Mouse (Mus musculus): ENCODE results near the gene Spata9.
A peak's percentile ranks its signal among the peaks of the same experiment; 100 is the strongest.
"Not testable (repeated sequence)": the region's sequence is repeated elsewhere in the genome, so short reads cannot be mapped to it uniquely, and the experiment has no call there.

Spata9 gene

DNA sequence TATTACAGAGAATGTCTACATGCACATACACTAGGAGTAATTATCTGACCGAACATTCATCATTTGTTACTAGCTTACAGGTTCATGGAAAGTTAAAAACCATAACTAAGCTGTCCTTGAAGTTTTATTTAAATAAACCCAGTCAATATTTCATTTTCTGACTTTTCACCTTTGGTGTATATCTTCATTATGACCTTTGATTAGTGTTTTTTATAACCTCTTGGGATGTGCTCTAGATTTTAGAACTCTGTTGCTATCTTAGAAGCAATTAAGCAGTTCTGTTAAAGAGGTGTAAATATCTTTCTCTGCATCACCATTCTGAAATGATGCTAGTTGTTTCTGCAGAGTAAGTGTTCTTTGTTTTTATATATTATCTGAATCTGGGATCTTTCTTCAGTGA is at the start of gene Spata9:
TSS of gene Spata9 (plus strand) at position 301 of the 400 bp plus-strand sequence.
- DNase-seq (ENCODE audit: low spot score in 2 of 2), result no peak

DNA sequence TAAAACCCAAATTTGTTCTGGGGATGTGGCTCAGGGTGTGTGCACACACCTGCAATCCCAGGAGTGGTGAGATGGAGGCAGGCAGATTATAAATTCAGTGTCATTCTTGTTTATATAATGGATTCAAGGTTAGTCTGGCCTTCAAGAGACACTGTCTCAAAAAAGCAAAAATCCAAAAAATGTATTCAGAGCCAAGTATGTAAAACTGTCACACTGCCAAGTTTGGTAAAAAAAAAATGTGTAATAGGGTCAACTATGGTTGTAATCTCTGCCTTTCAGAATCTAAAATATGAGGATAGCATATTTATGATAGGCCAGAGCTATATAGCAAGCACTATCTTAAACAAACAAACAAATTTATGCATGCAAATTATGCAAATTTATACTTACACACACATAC is 39.0 kb upstream of the Spata9 start:
- DNase-seq (ENCODE audit: low spot score in 2 of 2), result no peak

DNA sequence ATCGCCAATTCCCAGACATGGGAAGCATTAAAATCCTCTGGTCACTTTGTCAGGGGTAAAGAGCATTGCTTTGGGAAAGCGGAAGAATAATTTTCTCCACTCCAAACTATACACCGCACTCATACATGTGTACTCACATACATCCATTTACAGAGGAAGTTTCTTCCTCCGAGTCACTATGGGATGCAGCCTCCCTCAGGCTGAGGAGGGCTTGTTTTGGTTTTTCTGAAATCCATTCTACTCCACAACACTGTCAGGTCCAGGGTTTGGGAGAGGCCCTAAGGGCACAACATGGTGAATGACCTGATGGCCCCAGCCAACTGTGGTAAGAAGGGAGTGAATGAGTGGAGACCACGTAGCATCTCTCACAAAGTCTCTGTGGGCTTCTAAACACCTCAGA is 37.9 kb upstream of the Spata9 start:
- DNase-seq (ENCODE audit: low spot score in 2 of 2), result not testable (repeated sequence)

DNA sequence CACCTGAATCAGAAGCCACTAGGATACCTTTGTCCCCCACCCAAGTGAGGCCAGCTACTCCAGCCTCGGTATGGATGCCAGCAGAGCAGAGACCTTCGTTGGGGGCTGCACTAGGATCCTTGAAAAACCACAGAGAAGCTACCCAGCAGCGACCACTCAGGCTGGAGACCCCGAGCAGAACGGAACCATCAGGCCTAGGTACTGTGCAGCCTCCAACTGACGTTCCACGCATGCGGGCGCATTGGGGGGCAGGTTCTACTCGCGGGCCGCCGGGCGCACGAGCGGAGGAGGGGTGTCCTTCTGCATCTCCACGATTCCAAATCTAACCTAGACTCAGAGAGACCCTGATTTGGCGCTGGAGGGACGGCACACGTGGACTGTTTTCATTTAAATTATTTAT is 36.9 kb upstream of the Spata9 start:
- no peak for DNase-seq (ENCODE audit: low spot score in 2 of 2)

DNA sequence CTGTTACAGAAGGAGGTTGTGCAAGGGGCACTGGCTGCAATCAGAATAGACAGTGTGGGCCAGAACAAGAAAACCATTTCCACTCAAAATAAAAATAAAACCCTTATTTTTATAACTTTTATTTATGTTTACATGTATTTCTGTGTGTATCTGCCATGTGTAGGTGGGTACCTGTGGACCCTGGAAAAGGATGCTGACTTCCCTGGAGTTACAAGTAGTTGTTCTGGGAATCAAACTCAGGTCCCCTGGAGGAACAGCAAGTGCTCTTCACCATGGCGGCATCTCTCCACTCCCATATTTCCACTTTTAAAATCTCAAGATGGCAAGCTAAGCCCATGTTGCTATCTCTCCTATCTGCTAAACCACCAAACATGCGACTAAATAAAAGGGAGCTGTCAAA is 36.3 kb upstream of the Spata9 start:
- DNase-seq (ENCODE audit: low spot score in 2 of 2), result no peak

DNA sequence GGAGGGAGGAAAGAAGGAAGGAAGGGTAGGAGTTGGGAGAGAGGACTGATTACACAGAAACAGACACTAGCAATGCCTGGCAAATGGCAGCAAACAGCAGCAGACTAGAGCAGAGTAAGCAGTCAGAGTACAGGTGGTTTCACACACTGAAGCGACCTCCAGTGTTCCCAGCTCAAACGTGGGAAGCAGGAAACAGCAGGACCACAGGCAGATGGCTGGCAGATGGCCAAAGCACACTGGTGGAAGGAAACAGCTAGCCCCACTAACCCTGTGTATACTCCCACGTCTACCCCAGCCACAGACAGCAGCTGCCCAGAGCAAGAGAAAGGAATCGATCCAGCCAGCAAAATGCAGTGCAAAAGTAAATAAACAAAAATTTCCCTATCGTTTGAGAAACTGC is 35.9 kb upstream of the Spata9 start:
- DNase-seq (ENCODE audit: low spot score in 2 of 2), result peak in 1 of 2 experiments; percentile 65

DNA sequence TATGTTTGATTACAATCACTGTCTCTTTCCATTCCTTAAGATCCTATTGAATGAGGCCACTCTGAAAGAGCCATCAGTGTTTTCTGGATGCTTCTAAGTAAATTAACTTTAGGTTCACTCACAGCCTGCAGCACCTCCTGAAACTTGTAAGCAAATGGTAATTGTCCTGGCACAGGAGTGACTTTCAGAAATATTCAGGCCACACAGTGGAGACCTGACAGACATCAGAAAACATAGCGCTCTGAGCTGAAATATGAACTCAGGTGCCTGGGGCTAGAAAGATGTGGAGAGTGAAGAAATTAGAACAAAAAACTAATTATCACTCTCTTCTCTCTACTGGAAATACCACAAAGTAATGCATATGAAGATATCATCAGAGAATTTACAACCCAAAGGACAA is 33.7 kb upstream of the Spata9 start:
- DNase-seq (ENCODE audit: low spot score in 2 of 2), result no peak

DNA sequence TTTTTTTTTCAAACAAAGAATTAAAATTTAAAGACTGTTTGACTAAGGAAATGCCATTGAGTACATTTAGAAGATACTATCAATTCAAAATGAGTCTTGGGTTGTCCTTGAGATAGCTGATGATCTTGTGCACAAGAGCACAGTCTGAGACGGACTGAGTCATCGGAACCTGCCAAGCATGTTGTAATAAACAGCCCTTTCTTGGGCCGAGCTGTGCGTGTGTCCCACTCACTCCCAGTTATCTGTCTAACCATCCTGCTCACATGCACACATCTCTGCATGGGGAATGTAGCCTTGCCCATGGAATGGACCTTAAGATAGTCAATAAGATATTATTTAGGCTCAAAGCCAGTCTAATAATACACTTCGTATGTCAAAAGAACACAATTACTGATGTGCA is 28.1 kb upstream of the Spata9 start:
- no peak for DNase-seq (ENCODE audit: low spot score in 2 of 2)

DNA sequence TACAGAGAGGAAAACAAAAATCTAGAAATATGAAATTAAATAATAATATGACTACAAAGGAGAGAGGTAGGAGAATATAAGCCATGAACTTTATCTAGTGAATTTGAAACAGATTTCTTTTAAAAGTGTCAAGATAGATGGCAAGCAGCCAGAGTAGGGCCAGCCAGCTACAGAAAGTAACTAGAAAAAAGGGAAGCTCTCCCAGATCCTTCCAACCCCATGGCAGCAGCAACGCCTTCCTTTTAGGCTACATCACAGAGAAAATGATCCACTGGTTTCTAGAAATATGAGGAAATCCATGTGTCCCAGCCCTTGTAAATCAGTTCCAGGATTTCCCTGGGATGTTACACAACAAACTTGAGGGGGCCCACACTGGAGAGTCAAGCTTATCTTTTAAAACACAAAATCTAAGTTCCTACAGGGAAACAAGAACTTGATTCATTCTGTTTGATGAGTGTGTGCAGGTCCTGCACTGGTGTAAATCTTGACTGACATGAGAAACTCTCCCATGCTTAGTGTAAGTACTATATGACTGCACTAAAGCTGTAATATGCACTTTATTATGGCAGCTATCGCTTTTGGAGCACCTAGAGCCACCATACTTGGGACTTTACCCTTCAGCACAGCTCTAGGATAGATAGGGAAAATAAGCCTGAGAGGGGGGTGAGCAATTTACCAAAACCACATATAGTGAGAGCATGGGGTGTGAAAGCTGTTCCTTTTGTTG is 26.0 kb upstream of the Spata9 start:
- DNase-seq (ENCODE audit: low spot score in 2 of 2), result no peak

DNA sequence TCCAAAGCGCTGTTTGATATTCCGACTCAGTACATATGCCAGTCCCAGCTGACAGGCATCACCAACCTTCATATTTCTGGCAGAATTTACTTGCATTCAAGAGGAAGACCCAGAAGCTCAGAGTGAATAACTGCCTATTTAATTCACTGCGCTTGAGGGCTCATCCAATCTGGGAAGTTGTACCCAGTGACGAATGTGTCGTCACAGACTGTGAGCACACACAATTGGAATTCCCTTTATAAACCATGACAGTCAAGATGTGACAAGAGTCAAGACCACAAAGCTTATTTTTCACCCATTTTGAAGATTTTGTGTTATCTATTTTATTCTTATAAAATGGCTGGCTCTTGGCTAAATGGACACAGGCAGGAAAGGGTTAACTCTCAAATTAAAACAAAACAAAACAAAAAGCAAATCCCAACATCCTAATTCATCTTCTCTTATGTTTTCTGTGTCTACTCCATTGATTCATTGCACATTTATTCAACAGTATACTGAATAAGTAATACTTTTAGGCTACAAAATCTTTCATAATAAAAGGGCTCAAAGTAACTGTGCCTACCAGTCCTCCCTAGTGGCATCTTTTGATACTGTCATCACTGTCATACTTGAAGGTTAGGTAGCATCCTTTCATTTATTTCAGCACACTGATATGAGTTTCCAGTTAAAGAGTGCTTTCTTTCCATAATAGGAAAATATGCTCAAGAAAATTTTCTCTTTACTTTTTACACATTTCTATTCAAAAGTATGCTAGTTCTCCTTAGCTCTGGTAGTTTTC is 25.2 kb upstream of the Spata9 start:
- no peak for DNase-seq (ENCODE audit: low spot score in 2 of 2)

DNA sequence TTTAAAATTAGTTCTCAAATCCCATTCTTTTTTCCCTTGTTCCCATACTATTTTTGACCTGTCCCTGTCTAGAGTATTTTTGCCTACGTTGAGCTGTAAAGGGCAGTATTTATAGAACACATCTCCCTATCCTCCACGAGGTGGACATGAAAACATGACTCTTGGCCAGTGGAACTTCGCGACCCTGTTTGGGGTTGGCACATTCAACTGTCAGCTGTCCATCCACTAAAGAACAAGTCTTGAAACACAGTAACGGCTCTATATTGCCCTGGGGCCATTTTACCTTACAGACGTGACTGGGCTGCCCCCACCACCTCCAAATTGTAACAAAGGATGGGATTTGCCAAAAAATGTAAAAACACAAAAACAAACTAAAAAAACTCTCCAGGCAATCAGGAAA is 24.2 kb upstream of the Spata9 start:
- DNase-seq (ENCODE audit: low spot score in 2 of 2), result peak in 1 of 2 experiments; percentile 21

DNA sequence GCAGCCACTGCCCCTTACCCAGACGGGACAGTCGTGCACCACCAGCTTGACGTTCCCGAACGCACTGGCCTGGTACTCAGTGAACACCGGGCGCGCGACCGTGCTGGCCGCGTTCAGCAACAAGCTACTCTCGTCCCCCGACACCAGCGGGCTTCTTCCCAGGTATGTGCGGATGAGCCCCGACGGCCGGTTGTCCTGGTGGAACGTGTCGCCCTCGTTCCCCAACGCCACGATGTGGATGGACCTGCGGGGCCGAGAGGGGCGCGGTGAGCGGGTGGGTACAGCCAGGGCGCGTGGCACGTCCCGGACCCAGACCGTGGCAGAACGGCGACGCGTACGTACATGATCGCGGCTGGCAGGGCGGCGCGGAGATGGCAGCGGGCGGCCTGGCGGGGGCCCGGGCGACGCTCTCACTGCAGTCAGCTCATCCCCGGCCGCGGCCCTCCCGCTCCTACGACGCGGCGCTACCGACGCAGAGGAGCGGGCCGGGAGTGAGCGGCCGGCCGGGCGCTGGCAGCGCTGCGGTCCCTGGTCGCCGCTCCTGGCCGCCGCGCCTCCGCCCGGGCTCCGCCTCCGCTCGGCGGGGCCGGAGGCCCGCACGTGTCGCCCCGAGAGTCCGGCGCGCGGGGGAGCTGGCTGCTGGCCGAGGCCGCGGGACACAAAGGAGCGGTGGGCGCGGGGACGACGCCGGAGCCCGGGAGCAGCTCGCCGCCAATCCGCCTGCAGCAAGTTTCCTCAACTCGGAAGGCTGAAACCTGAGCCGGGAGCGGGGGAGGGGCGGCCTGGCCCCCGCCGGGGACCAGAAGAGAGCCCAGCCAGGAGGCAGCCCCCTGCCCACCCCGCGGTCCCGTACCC is 23.5 kb upstream of the Spata9 start, which contains the start of gene Rhobtb3:
TSS of gene Rhobtb3 (minus strand) at position 737 of the 855 bp plus-strand sequence.
- peak; percentile 52 to 83 for DNase-seq (ENCODE audit: low spot score in 2 of 2)

DNA sequence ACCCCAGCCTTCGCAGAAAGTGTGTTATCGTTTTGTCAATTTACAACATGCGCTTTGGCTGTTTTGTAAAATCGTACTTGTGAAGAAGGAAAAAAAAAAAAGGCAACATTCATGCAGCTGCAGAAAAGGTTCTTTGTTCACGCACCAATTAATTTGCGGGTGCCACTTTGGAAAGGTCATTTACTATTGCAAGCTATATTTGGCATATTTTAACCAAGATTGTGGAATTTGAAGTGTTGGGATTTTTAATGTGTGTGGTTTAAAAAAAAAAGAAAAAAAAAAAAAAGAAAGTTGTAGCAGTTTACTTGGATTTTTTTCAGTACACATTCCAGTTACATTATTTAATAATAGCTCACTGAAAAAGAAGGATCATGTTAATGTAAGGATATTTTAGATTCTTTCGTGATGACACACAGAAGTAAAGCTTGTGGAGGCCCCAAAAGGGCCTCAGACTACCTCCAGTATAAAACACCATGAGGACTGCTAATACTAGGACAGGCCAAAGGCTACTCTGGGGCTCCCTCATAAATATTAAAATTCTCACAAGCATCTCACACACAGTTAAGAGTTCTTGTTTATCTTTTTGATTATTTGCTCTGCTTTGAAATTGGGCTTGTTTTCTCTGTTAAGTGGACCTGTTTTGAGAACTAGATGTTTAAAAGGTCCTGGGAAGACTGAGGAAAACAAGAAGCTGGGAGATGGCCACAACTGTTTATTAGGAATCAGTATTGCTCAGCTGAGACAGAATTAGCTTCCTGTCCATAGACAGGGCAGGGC is 22.7 kb upstream of the Spata9 start:
- DNase-seq (ENCODE audit: low spot score in 2 of 2), result no peak

DNA sequence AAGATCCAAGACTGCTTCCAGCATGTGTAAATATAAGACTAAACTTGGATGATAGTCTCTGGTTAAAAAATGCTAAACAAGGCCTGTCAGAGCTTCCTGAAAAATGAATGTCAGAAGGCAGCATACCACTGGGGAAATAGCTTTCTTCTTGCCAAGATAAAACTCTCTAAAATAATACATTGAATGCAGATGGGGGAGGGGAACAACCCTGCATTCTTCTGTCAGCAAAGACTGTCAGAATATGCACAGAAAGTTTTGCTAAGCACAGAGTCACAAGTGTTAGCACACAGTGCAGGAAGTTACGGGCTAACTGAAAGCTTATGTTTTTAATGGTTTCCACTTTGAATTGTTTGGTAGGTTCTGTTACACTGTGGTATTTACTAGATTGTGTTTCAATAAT is 16.7 kb upstream of the Spata9 start:
- no peak for DNase-seq (ENCODE audit: low spot score in 2 of 2)

DNA sequence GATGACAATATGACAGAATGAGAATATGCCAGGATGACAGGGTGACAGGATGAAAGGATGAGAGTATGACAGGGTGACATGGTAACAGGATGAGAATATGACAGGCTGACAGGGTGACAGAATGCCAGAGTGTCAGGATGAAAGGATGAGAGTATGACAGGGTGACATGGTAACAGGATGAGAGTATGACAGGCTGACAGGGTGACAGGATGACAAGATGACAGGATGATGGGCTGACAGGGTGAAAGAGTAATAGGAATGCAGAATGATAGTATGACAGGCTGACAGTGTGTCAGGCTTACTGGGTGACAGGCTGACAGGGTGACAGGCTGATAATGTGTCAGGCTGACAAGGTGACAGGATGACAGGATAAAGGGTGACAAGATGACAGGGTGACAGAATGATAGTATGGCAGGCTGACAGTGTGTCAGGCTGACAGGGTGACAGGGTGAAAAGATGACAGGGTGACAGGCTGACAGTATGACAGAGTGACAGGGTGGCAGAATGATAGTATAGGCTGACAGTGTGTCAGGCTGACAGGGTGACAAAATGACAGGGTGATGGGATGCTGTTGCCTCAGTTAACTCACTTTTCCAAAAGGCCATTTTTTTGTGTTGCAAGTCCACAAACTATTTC is 11.5 kb upstream of the Spata9 start:
- no peak for DNase-seq (ENCODE audit: low spot score in 2 of 2)

DNA sequence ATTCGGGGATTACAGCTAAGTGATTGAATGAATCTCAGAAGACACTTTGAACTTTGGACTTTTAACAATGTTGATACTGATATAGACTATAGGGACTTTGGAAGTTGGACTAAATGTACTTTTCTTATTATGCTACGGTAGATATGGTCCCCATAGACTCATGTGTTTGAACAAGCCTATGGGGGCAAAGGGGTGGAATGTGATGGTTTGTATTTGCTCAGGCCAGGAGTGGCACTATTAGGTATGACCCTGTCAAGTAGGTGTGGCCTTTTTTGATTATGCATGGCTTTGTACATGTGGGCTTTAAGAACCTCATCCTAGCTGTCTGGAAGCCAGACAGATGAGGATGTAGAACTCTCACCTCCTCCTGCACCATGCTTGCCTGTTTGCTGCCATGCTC is 7.5 kb downstream of the Spata9 start:
- no peak for DNase-seq (ENCODE audit: low spot score in 2 of 2)

DNA sequence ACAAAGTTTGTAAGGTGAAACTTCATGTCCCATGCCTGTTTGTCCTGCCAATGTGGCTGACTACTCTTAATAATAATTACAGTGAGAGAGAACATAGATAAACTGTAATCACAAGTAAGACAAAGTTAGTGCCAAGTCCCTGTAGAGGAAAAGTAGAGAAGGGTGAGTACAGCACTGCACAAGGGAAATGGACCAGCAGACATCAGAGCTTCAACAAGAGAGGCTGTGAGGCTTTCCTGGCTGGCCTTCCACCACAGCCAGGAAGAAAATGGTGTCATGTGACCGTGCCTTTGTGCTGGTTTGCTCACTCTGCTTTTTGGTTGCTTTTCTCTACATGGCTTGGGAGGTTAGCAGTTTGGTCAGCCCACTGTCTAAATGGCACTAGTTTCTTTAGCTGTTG is 8.7 kb downstream of the Spata9 start:
- DNase-seq (ENCODE audit: low spot score in 2 of 2), result no peak

DNA sequence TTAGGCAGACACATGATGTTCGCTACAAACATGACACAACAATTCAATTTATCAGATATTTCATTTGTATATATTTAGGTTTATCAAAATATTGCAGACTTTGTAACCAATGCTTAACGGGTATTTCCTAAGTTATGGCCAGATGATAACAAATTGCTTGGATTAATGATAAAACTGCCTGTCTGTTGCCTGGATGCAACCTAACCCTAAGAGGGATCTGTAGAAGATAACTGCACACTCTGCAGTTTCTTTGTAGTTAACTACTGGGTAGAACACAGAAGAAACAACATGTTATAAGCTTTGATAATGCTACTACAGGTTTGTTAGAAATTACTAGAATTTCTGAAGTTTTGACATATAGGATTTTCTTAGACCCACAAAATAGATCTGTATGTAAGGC is 9.3 kb downstream of the Spata9 start:
- DNase-seq (ENCODE audit: low spot score in 2 of 2), result no peak

DNA sequence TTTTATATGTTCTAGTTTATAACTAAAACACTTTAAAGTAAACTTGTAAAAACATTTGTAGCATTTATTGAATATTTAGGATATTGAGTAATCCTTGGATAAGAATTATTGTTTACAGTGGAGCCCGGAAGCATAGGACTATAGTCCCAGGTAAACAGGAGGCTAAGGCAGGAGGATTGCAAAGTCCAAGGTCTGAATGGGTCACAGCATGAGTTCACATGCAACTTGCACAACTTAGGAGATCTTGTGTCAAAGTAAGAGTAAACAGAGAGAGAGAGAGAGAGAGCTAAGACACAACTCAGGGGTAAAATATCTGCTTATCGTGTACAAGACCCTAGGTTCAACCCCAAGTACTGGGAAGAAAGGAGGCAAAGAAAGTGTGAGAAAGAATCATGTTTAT is 9.7 kb downstream of the Spata9 start:
- DNase-seq (ENCODE audit: low spot score in 2 of 2), result no peak

DNA sequence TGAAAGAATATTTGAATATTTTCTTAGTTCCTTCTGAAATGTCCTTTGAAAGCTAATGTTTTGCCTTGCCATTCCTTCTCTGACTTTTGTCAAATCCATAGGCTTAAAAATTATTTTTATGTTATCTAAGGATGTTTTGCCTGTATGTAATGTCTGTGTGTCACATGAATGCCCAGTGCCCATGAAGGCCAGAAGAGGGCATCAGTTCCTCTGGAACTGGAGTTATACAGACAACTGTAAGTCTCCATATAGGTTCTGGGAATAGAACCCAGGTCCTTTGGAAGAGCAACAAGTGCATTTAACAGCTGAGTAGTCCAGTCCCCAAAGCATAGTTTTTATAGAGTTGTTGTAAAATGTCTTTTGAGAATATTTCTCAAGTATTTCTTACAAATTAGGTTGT is 15.0 kb downstream of the Spata9 start:
- no peak for DNase-seq (ENCODE audit: low spot score in 2 of 2)

DNA sequence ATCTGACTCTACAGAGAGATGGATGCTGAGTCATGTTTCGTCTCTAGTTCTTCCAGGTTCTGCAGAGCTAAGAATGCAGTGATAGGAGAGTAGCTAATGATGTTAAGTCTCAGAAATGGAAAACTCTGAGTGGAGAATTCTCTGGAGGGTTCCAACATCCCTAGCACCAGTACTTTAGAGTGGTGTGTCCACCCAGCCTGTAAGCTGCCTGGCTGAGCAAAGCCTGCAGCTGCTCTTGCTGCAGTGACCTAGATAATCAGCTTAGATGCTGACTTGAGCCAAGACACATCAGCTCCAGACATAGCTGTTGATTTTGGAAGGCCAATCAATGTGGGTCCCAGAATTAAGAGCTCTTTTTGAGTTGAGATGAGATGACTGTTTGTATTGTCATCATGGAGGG is 21.1 kb downstream of the Spata9 start:
- DNase-seq (ENCODE audit: low spot score in 2 of 2), result no peak
